Mouse (Mus musculus): ENCODE data around the gene St3gal4.

DNA sequence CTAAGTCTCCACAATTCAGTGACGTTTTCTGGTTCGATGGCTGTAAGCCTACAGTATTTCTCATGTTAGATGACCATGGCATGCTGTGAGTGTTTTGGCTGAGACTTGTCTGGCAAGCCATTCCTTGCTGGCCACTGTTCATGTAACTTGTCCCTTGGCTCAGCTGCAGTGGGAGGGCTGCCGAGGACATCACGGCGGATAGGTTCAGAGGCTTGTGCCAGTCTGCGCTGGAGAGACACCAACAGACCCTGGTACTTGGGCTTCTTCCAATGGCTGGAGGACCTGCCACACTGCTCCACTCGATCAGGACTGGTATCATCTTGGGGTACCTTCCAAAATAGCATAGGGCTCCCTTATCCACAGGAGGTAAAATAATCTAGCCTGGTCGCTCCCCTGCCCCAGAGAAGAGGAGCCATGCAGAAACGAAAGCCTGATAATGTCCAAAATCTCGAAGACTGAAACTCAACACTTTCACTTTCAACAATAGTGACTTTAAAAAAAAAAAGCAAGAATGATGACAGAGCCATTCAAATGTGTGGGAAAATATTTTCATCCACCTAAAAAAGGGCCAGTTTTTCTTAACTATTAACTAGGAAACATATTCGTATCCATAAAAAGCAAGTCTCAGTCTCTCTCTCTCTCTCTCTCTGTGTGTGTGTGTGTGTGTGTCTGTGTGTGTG lies 44.1 kb upstream of the St3gal4 start:
- TF ChIP-seq CTCF (IDR thresholded peaks at IDR 0.05; ENCODE audit: low read depth, low read length), result no peak
- no peak for TF ChIP-seq POLR2A (IDR thresholded peaks at IDR 0.05; ENCODE audit: extremely low read depth, insufficient read depth, low read length)

Data from liver, adult 2 months (tissue).